Mouse (Mus musculus) pancreas, adult 10 weeks (tissue): ENCODE results near the gene Tpcn1. TPM values are rescaled to one million over a fixed set of nuclear protein-coding genes. Genes with fewer than 3 reads are reported as not detected.

Experiments used
- polyA plus RNA-seq: library from polyadenylated mRNA; stranded (reverse); fragments of 350-450 nt; fragmentation: Illumina TruSeq; extraction: RNeasy Lipid Tissue Mini Kit (QIAGEN cat#74804); gene quantifications from one replicate; pipeline ENCODE4 v1.2.3, GENCODE M21; 2015; ENCODE audit warnings: low read depth, low replicate concordance; ENCODE audit not compliant: insufficient read depth

Gene Tpcn1
- 8.3 TPM for polyA plus RNA-seq

GRCm38 (mm10) chr5:120588569-120589094, at the start of gene Tpcn1, which contains the start of gene Iqcd:
Gene Tpcn1 (minus strand): TSS chr5:120588673.
Gene Iqcd (plus strand): TSS chr5:120589016.

GRCm38 (mm10) chr5:120634131-120634530, 45.7 kb upstream of the Tpcn1 start, which contains the start of gene Cfap73:
Gene Cfap73 (minus strand): TSS chr5:120634235.

GRCm38 (mm10) chr5:120612442-120612821, 24.0 kb upstream of the Tpcn1 start, which contains the start of the genes Rita1 and Ddx54:
Gene Rita1 (minus strand): TSS chr5:120612589.
Gene Ddx54 (plus strand): TSS chr5:120612739.

GRCm38 (mm10) chr5:120510982-120511642, 77.4 kb downstream of the Tpcn1 start, which contains the start of gene Slc8b1:
Gene Slc8b1 (plus strand): TSS chr5:120511168.

GRCm38 (mm10) chr5:120503144-120503795, 85.2 kb downstream of the Tpcn1 start, which contains the start of gene Plbd2:
Gene Plbd2 (minus strand): TSS chr5:120503625.

Other genes starting within 250 kb of the Tpcn1 start
- not detected for gene Lhx5, start 157.0 kb downstream of the Tpcn1 start, polyA plus RNA-seq
- gene Sdsl, start 115.9 kb downstream of the Tpcn1 start, polyA plus RNA-seq: 3.5 TPM
- not detected for gene Sds, start 112.1 kb downstream of the Tpcn1 start, polyA plus RNA-seq
- 9.8 TPM for gene Plbd2, start 85.0 kb downstream of the Tpcn1 start, polyA plus RNA-seq
- gene Slc8b1, start 77.5 kb downstream of the Tpcn1 start, polyA plus RNA-seq: 7.8 TPM
- not detected for gene Iqcd, start 343 bp upstream of the Tpcn1 start, polyA plus RNA-seq
- 1.1 TPM for gene Rita1, start 23.9 kb upstream of the Tpcn1 start, polyA plus RNA-seq
- gene Ddx54, start 24.1 kb upstream of the Tpcn1 start, polyA plus RNA-seq: 7.5 TPM
- not detected for gene Cfap73, start 45.6 kb upstream of the Tpcn1 start, polyA plus RNA-seq
- gene Rasal1, start 60.1 kb upstream of the Tpcn1 start, polyA plus RNA-seq: 0.24 TPM
- 13.4 TPM for gene Dtx1, start 123.3 kb upstream of the Tpcn1 start, polyA plus RNA-seq
- 3.2 TPM for gene Oas2, start 161.2 kb upstream of the Tpcn1 start, polyA plus RNA-seq
- gene Oas3, start 189.0 kb upstream of the Tpcn1 start, polyA plus RNA-seq: not detected
- not detected for gene Oas1e, start 206.9 kb upstream of the Tpcn1 start, polyA plus RNA-seq
- 1.6 TPM for gene Oas1c, start 223.8 kb upstream of the Tpcn1 start, polyA plus RNA-seq